Mouse (Mus musculus) liver, embryonic 15.5 days (tissue): ENCODE measurements around the gene Tut1. TPM values are rescaled to one million over a fixed set of nuclear protein-coding genes. Genes with fewer than 3 reads are reported as not detected.

Source experiments
- ATAC-seq: fragments of 200-750 bp; cut with Nextera tagmentation; 2 replicates; pipeline ENCODE4 v1.8.0; 2017; ENCODE audit warnings: moderate number of reproducible peaks, mild to moderate bottlenecking, moderate library complexity; ENCODE audit not compliant: insufficient read depth
- H3K27ac ChIP-seq: fragments of 300-500 bp; sonication (generic); replicated peaks from 2 replicates; pipeline ENCODE4 v1.5.1; 2015; ENCODE audit warnings: mild to moderate bottlenecking, inconsistent platforms
- H3K27me3 ChIP-seq: fragments of 300-500 bp; sonication (generic); 2 replicates; pipeline ENCODE4 v1.6.1; 2015; ENCODE audit warnings: mild to moderate bottlenecking, inconsistent platforms
- H3K36me3 ChIP-seq: fragments of 300-500 bp; sonication (generic); replicated peaks from 2 replicates; pipeline ENCODE4 v1.6.1; 2015; ENCODE audit warnings: moderate library complexity, mild to moderate bottlenecking, inconsistent platforms
- H3K4me1 ChIP-seq: fragments of 300-500 bp; sonication (generic); replicated peaks from 2 replicates; pipeline ENCODE4 v1.6.1; 2015; ENCODE audit warnings: inconsistent platforms
- H3K4me2 ChIP-seq: fragments of 300-500 bp; sonication (generic); 2 replicates; pipeline ENCODE4 v1.6.1; 2015; ENCODE audit warnings: moderate library complexity, mild to moderate bottlenecking, inconsistent platforms
- H3K4me3 ChIP-seq: fragments of 300-500 bp; sonication (generic); replicated peaks from 2 replicates; pipeline ENCODE4 v1.5.1; 2015; ENCODE audit warnings: mild to moderate bottlenecking, inconsistent platforms
- H3K9ac ChIP-seq: fragments of 300-500 bp; sonication (generic); 2 replicates; pipeline ENCODE4 v1.6.1; 2015; ENCODE audit warnings: moderate library complexity, mild to moderate bottlenecking, inconsistent platforms
- H3K9me3 ChIP-seq: fragments of 300-500 bp; sonication (generic); replicated peaks from 2 replicates; pipeline ENCODE4 v1.6.1; 2016; ENCODE audit warnings: inconsistent platforms
- WGBS: fragments of 180-500 bp; shearing (Covaris S2); methylation state at CpG from one replicate; pipeline ENCODE4 v1.1.7; 2015; ENCODE audit warnings: mixed read lengths; ENCODE audit not compliant: insufficient replicate concordance; 5-methylcytosine and 5-hydroxymethylcytosine counted together
- polyA plus RNA-seq: library from polyadenylated mRNA; unstranded; fragments of >200 nt; fragmentation: Nextera tagmentation; extraction: Ambion mirVana; gene quantifications from 2 replicates; pipeline ENCODE4 v1.2.1, GENCODE M21; 2015

The Tut1 gene
- polyA plus RNA-seq, 1 experiment from 2014 or later = 13.7 TPM

DNA sequence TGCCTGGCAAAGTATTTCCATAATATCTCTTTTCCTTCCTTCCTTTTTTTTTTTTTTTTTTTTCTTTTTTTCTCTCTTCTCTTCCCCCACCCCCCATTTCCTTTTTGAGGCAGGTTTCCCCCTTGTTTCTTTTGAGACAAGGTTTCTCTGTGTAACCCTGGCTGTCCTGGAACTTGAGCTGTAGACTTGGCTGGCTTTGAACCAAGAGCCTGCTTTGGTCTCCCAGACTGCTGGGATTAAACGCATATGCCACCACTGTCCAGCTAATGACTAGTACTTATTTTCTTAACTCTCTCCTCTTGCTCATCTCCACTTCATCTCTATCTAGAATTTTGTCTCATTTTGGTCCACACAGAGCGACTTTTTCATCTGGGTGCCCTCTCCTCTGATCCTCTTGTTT, 10.6 kb upstream of the Tut1 start:
- H3K4me1 ChIP-seq = peaks cover 79% of the 10 kb centered on the region
- H3K36me3 ChIP-seq = peaks cover 65% of the 10 kb centered on the region
- WGBS = 28% methylated on average over 2 of the region's 2 CpGs
- peak overlapping the region; percentile 97 for H3K27ac ChIP-seq
- H3K9ac ChIP-seq = peak overlapping the region; percentile 97
- no peaks in the 10 kb centered on the region for H3K27me3 ChIP-seq
- ATAC-seq = no peak
- H3K9me3 ChIP-seq = no peaks in the 10 kb centered on the region
- H3K4me3 ChIP-seq = peak overlapping the region; percentile 81
- H3K4me2 ChIP-seq = peak overlapping the region; percentile 85

DNA sequence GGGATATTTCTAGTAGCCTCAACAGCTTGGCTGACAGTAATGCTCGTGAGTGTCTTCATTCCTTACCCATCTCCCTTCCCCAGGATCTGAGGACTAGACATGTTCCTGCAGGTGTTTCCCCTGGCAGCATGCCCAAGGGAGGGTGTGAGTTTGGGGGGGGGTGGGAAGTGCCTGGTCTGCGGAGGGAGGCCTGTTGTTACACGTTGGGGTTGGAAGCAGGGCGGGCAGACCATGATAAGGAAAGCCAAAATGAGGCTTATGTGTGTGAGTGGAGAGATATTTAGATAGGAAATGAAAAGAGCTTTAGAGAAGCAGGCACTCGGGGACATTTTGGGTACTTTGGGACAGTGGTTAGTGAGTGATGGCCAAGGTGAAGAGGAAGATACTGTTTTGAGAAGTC, 9.6 kb upstream of the Tut1 start:
- WGBS = 10% methylated on average over 5 of the region's 5 CpGs
- H3K27me3 ChIP-seq = no peaks in the 10 kb centered on the region

DNA sequence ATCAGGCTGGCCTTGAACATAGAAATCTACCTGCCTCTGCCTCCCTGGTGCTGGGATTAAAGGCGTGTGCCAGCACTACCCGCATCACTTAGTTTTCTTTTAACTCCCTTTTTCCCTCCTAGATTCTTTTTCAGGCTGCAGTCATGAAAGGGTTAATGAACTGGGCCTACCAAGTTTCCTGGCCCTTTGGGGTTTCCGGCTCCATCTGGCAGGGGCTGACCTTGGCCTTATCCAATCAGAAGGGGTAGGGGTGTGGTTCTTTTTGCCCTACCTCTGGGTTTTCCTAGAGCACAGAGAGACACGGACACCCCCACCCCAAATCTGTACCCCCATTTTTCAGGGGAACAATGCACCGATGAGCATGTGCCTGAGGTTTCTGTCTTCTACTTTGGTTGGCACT, 8.9 kb upstream of the Tut1 start:
- 10% methylated on average over 5 of the region's 5 CpGs for WGBS
- peak overlapping the region; percentile 81 for H3K4me3 ChIP-seq
- H3K9ac ChIP-seq = no peak overlapping the region; the same call in 1 of the 2 replicates

More for the DNA sequence above, 9.6 kb upstream of the Tut1 start:
- Histone ChIP-seq H3K4me1 (peaks cover 73% of the 10 kb centered on the region), H3K27ac (peak overlapping the region; percentile 97), H3K9me3 (no peaks in the 10 kb centered on the region), H3K36me3 (peaks cover 66% of the 10 kb centered on the region), H3K4me2 (peak overlapping the region; percentile 85), H3K9ac (peak overlapping the region; percentile 97), H3K4me3 (peak overlapping the region; percentile 81)
- peak; percentile 23; the same call in 1 of the 2 replicates for ATAC-seq

DNA sequence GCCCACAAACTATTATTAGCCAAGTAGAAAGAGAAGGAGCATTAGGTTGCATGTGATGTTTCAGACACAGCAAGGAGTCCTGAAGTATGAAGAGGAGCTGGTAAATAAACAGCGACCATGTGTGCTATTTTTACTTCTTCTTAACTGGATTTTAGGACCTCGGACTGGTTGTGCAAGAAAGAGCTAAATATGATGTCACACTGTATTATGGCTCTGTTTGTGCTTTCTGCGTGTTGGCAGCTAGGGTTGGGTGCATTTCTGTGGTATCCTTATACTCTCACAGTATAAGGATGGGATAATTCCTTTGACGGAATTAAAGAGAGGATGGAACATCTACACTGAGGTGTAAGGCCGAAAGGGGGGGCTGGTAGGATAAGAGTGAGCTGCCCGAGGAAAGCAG, 8.4 kb upstream of the Tut1 start:
- H3K4me3 ChIP-seq = peak overlapping the region; percentile 81
- H3K9ac ChIP-seq = no peak overlapping the region; the same call in 1 of the 2 replicates
- WGBS = 67% methylated on average over 6 of the region's 6 CpGs
- no peak for ATAC-seq
- H3K9me3 ChIP-seq = no peaks in the 10 kb centered on the region
- peaks cover 69% of the 10 kb centered on the region for H3K36me3 ChIP-seq
- H3K27ac ChIP-seq = peak overlapping the region; percentile 97
- no peaks in the 10 kb centered on the region for H3K27me3 ChIP-seq
- H3K4me2 ChIP-seq = peak overlapping the region; percentile 85
- peaks cover 69% of the 10 kb centered on the region for H3K4me1 ChIP-seq

More for the DNA sequence above, 8.9 kb upstream of the Tut1 start:
- Histone ChIP-seq H3K27ac (peak overlapping the region; percentile 97), H3K36me3 (peaks cover 66% of the 10 kb centered on the region), H3K4me2 (peak overlapping the region; percentile 85), H3K27me3 (no peaks in the 10 kb centered on the region), H3K4me1 (peaks cover 71% of the 10 kb centered on the region), H3K9me3 (no peaks in the 10 kb centered on the region)
- no peak for ATAC-seq

DNA sequence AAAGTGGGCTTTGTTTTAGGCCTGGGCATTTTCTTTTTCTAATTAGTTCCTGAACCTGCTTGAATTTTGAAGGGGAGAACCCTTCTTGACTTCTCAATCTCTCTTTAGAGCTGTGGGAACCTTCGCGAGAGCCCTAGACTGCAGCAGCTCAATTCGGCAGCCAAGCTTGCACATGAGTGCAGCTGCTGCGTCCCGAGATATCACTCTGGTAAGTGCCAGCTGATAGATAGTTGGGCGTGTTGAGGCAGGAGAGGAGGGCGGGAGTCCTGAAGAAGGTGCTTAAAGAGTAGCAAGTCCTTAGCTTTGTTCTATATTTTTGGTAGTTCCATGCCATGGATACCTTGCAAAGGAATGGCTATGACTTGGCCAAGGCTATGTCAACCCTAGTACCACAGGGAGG, 6.7 kb upstream of the Tut1 start:
- Histone ChIP-seq H3K4me3 (no peak overlapping the region; the same call in 1 of the 2 replicates), H3K27ac (peak overlapping the region; percentile 77), H3K4me2 (peak overlapping the region; percentile 85), H3K27me3 (no peaks in the 10 kb centered on the region), H3K4me1 (peaks cover 60% of the 10 kb centered on the region), H3K36me3 (peaks cover 85% of the 10 kb centered on the region), H3K9ac (no peak overlapping the region), H3K9me3 (no peaks in the 10 kb centered on the region)
- WGBS = 32% methylated on average over 7 of the region's 7 CpGs
- ATAC-seq = peak; percentile 35; the same call in 1 of the 2 replicates

DNA sequence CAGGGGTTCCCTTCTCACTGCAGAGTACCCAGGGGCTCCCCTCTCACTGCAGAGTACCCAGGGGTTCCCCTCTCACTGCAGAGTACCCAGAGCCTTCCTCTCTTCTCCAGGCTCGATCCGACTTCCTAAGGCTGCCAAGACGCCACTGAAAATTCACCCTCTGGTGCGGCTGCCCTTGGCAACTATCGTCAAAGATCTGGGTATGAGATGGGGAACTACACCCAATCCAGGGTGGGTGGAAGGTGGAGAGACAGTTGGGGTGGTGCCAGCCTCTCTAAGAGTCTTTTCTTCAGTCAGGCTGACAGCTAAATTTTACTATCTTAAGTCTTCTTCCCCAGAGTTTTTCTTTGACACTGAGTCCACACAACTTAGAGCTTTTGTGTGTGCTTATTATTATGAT, 3.5 kb upstream of the Tut1 start:
- H3K36me3 ChIP-seq = peaks cover 81% of the 10 kb centered on the region
- no peak for ATAC-seq
- no peak overlapping the region for H3K27ac ChIP-seq
- H3K9ac ChIP-seq = no peak overlapping the region
- no peak overlapping the region for H3K4me2 ChIP-seq
- H3K27me3 ChIP-seq = no peaks in the 10 kb centered on the region
- peaks cover 62% of the 10 kb centered on the region for H3K4me1 ChIP-seq
- no peak overlapping the region for H3K4me3 ChIP-seq
- 70% methylated on average over 5 of the region's 5 CpGs for WGBS
- H3K9me3 ChIP-seq = no peaks in the 10 kb centered on the region

DNA sequence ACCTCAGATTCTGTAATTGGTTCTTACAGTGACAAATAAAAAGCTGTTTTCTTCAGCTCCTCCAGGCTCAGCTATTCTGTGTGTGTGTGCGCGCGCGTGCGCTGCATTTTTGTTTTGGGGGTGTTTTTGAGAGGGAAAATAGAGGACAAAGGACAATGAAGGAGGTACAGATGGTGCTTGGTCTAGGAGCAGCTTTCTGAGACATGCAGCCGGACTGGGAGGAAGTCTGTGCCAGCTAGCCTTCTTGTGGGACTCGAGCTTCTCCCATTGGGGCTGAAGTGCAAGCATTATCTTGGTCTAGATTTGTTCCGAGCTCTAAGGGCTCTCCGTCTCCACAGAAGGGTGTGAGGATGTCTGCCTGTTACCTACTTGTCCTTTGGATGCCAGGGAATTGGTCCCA, 1.4 kb upstream of the Tut1 start:
- Histone ChIP-seq H3K9me3 (no peaks in the 10 kb centered on the region), H3K4me2 (peak overlapping the region; percentile 90), H3K4me1 (peaks cover 48% of the 10 kb centered on the region), H3K36me3 (peaks cover 76% of the 10 kb centered on the region), H3K4me3 (no peak overlapping the region), H3K27ac (peak overlapping the region; percentile 83; the same call in 1 of the 2 replicates), H3K27me3 (no peaks in the 10 kb centered on the region), H3K9ac (no peak overlapping the region)
- WGBS = 82% methylated on average over 9 of the region's 9 CpGs
- no peak for ATAC-seq

DNA sequence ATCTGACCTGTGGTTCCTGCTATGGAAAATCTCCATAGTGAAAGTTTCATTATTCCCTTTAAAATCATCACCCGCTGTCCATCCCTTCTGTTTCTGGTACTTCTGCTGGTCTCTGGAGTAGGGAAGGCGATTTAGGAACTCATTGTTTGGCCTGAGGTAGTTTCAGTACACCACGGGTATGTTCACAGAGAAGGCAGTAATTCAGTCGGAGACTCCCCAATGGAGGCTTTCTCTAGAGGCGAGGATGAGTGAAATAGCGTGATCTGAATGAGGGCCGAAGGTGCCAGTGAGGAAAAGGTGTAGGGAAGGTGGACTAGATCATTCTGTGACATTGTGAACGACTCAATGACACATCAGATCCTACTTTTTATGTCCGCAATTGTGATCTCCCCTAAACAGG, 524 bp downstream of the Tut1 start:
- H3K36me3 ChIP-seq = peaks cover 72% of the 10 kb centered on the region

DNA sequence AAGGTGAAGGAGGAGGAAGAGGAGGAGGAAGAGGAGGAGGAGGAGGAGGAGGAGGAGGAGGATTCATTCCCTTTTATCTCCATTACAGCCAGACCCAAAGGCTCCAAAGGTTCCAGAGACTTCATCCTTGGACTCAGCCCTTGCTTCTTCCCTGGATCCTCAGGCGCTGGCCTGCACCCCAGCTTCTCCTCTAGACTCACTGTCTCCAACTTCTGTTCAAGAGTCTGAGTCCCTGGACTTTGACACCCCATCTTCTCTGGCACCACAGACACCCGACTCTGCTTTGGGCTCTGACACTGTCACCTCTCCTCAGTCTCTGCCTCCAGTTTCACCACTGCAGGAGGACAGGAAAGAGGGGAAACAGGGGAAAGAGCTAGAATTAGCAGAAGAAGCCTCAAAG, 8.6 kb downstream of the Tut1 start:
- H3K4me1 ChIP-seq = peaks cover 19% of the 10 kb centered on the region
- no peak overlapping the region for H3K4me3 ChIP-seq
- no peak overlapping the region for H3K27ac ChIP-seq
- peaks cover 84% of the 10 kb centered on the region for H3K36me3 ChIP-seq
- H3K4me2 ChIP-seq = no peak overlapping the region
- no peak overlapping the region for H3K9ac ChIP-seq
- WGBS = 59% methylated on average over 2 of the region's 2 CpGs
- H3K27me3 ChIP-seq = no peaks in the 10 kb centered on the region
- no peaks in the 10 kb centered on the region for H3K9me3 ChIP-seq
- ATAC-seq = no peak

More for the DNA sequence above, 524 bp downstream of the Tut1 start:
- Histone ChIP-seq H3K4me3 (peak overlapping the region; percentile 80), H3K4me2 (peak overlapping the region; percentile 90), H3K9ac (peak overlapping the region; percentile 65), H3K4me1 (peaks cover 39% of the 10 kb centered on the region), H3K27ac (peak overlapping the region; percentile 83), H3K9me3 (no peaks in the 10 kb centered on the region), H3K27me3 (no peaks in the 10 kb centered on the region)
- no peak for ATAC-seq
- WGBS = 1% methylated on average over 9 of the region's 9 CpGs

DNA sequence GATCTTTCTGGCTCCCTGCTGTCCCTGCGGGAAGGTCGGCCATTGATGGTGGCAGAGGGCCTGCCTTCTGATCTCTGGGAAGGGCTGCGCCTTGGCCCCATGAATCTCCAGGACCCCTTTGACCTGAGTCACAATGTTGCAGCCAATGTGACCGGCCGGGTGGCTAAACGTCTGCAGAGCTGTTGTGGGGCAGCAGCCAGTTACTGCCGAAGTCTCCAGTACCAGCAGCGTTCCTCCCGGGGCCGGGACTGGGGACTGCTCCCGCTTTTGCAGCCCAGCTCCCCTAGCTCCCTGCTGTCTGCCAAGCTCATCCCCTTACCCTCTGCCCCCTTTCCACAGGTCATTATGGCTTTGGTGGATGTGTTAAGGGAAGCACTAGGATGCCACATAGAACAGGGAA, 11.4 kb downstream of the Tut1 start:
- H3K9ac ChIP-seq = no peak overlapping the region
- no peak overlapping the region for H3K4me2 ChIP-seq
- H3K9me3 ChIP-seq = no peaks in the 10 kb centered on the region
- no peak overlapping the region for H3K4me3 ChIP-seq
- H3K36me3 ChIP-seq = peaks cover 74% of the 10 kb centered on the region
- H3K27ac ChIP-seq = no peak overlapping the region
- no peak for ATAC-seq
- 87% methylated on average over 11 of the region's 11 CpGs for WGBS
- no peaks in the 10 kb centered on the region for H3K27me3 ChIP-seq
- H3K4me1 ChIP-seq = peaks cover 39% of the 10 kb centered on the region

DNA sequence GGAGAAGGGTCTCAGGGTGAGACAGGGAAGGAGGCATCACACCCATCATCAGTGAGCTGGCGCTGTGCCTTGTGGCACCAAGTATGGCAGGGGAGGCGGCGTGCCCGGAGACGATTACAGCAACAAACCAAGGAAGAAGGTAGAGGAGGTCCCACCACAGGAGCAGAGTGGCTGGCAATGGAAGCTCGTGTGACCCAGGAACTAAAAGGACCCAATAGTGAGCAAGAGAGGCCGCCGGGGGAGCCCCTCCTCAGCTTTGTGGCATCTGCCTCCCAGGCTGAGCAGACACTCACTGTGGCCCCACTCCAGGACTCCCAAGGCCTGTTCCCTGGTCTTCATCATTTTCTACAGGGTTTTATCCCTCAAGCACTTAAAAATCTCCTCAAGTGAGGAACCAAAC, 12.1 kb downstream of the Tut1 start:
- Histone ChIP-seq H3K36me3 (peaks cover 74% of the 10 kb centered on the region), H3K4me2 (peak overlapping the region; percentile 74), H3K9me3 (no peaks in the 10 kb centered on the region), H3K27me3 (no peaks in the 10 kb centered on the region), H3K4me3 (peak overlapping the region; percentile 80), H3K27ac (peak overlapping the region; percentile 86), H3K9ac (peak overlapping the region; percentile 70), H3K4me1 (peaks cover 41% of the 10 kb centered on the region)
- 72% methylated on average over 8 of the region's 8 CpGs for WGBS
- ATAC-seq = no peak

DNA sequence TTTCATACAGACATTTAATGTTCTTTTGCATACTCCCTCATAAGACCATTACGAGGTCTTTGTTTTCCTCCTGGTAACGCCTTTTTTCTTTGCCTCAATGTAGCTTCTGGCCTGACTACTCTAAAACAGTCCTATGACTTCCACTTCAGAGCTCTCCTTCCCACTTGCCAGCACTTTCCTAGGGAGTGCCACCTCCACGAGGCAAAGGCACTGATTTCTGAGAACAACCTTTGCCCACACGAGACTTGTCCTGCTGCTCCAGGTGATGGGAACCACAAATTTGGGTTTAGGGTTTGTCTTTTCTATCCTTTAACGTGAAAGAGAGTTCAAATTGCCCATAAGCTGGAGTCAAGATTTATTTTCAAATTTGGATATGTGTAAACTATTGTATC, 12.5 kb downstream of the Tut1 start:
- Histone ChIP-seq H3K4me2 (peak overlapping the region; percentile 74), H3K36me3 (peaks cover 74% of the 10 kb centered on the region), H3K27ac (peak overlapping the region; percentile 86), H3K4me1 (peaks cover 41% of the 10 kb centered on the region), H3K27me3 (no peaks in the 10 kb centered on the region), H3K9ac (peak overlapping the region; percentile 70), H3K9me3 (no peaks in the 10 kb centered on the region), H3K4me3 (peak overlapping the region; percentile 80)
- no peak for ATAC-seq
- 42% methylated on average over 5 of the region's 5 CpGs for WGBS
